18 mouse cellular contexts compared by ENCODE assay signal in the genomic region with DNA sequence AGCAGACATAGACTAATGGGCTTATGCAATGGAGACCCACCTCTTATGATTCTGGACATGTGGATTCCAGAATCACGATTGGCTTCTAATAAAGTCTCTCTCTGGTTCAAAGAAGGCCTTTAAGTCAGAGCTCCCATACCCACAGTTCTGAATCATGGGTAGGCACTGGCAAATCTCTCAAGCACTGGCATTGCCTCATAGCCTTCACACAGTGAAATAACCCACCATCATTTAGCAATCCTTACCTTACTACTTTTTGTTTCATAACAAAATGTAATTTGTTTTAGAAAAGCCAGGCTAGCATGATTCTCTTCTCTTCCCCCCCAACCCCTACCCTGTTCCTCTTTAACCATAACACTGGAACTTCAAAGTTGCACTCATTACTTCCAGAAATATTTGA.
A peak's percentile ranks its signal among the peaks of the same experiment; 100 is the strongest.
DNase-seq lines count a peak whose midpoint lies in the region; ATAC-seq lines count a peak whose summit lies in the region.
"Had no signal": no experiment of that assay in that cellular context is flagged by ENCODE, and none has a peak within 500 bp of the region (broad histone marks: within the 10 kb centered on the region; RNA-seq: fewer than 3 reads in every experiment).

No protein-coding gene starts in this region.

- ATAC-seq in common myeloid progenitor, adult 5-6 weeks (replicated peaks; ENCODE audit: low read depth, poor library complexity, severe bottlenecking) = peak; percentile 36; the same call in 1 of the 2 replicates
- ATAC-seq in granulocyte monocyte progenitor cell, adult 5-6 weeks (replicated peaks; ENCODE audit: poor library complexity, severe bottlenecking) = peak; percentile 88
- peak; percentile 55 for ATAC-seq in megakaryocyte, adult 5-6 weeks (ENCODE audit: poor library complexity, severe bottlenecking)
- ATAC-seq: activated CD4-positive, CD25-positive, alpha-beta regulatory T cell, adult 4 months; forebrain, embryonic 14.5 days; forebrain, embryonic 16.5 days; Patski had no signal

- peak; percentile 10 for DNase-seq in heart, adult 11 months
- no peak for DNase-seq in heart, adult 8-10 months (ENCODE audit: low spot score)
- DNase-seq in Muller cell, postnatal 12 days (ENCODE audit: inconsistent ontology term) = no peak
- no peak for DNase-seq in right cerebral cortex, postnatal 4 days
- no peak for DNase-seq in ovary, postnatal 14 days (ENCODE audit: low spot score)
- DNase-seq: adrenal gland, postnatal 36 days; cerebellum, adult 11-12 months; cerebellum, adult 2 months; cerebellum, adult 9-10 months; cerebellum, postnatal 10 days; cerebellum, postnatal 25 days had no signal

Comparison
In these comparisons a context has a peak if more than half of its experiments do, and no peak if none do; other contexts are left out.
1. ATAC-seq: peak in every context shown above with its lines; median percentile 88 in granulocyte monocyte progenitor cell, adult 5-6 weeks; 55 in megakaryocyte, adult 5-6 weeks; 36 in common myeloid progenitor, adult 5-6 weeks.